Mouse (Mus musculus) CH12.LX (cell line): ENCODE data around the gene Tmed2.

Source experiments
- CTCF ChIP-seq, 2 experiments: IDR thresholded peaks in 1 of 2; conservative IDR thresholded peaks in 1 of 2; 2 replicates each; pipeline ENCODE4 v1.5.1; 2011 to 2012; ENCODE audit warnings: low read depth in 2 of 2, low read length in 2 of 2, improper control_type of control experiment in 1 of 2, inconsistent platforms in 1 of 2, mild to moderate bottlenecking in 1 of 2, moderate library complexity in 1 of 2
- KAT2A ChIP-seq: IDR thresholded peaks from 2 replicates; pipeline ENCODE4 v1.6.1; 2012; ENCODE audit warnings: low read length, improper control_type of control experiment, inconsistent platforms; ENCODE audit not compliant: insufficient replicate concordance

- TF ChIP-seq CTCF (conservative IDR thresholded peaks at IDR 0.05 in 1 of 2, IDR thresholded peaks at IDR 0.05 in 1 of 2; ENCODE audit: low read depth in 2 of 2, low read length in 2 of 2) (no peak), KAT2A (no peak)
These were observed 10.8 kb upstream of the Tmed2 start for GRCm38 (mm10) chr5:124529697-124530096.
